Mouse (Mus musculus) MEL (cell line): Measurements from ENCODE around the gene Dnaja1. TPM values are rescaled to one million over a fixed set of nuclear protein-coding genes. Genes with fewer than 3 reads are reported as not detected.
A peak's percentile ranks its signal among the peaks of the same experiment; 100 is the strongest.

Experiments
- DNase-seq: peaks from one replicate; pipeline ENCODE4 v3.0.0; 2011; ENCODE audit warnings: low read depth, low spot score
- H3K27ac ChIP-seq: 2 replicates; pipeline ENCODE4 v1.5.1; 2012; ENCODE audit warnings: low read depth, mild to moderate bottlenecking, control low read depth, low read length, moderate library complexity; ENCODE audit not compliant: control insufficient read depth
- H3K27me3 ChIP-seq, 2 experiments: fragments of 150-350 bp in 1 of 2; sonication (generic) in 1 of 2; 2 replicates each; pipeline ENCODE4 v1.6.1; 2012; ENCODE audit warnings: low read length in 2 of 2, mild to moderate bottlenecking in 2 of 2, improper control_type of control experiment in 1 of 2, moderate library complexity in 1 of 2; ENCODE audit not compliant: insufficient read depth in 2 of 2, control insufficient read depth in 1 of 2
- H3K36me3 ChIP-seq, 2 experiments: 2 replicates each; pipeline ENCODE4 v1.6.1; 2012 to 2014; ENCODE audit warnings: low read length in 2 of 2, improper control_type of control experiment in 1 of 2, inconsistent platforms in 1 of 2, mild to moderate bottlenecking in 1 of 2; ENCODE audit not compliant: insufficient read depth in 2 of 2, control insufficient read depth in 1 of 2
- H3K4me1 ChIP-seq, 2 experiments: fragments of 150-350 bp in 1 of 2; sonication (generic) in 1 of 2; 2 replicates each; pipeline ENCODE4 v1.6.1; 2012; ENCODE audit warnings: low read length in 2 of 2, improper control_type of control experiment in 1 of 2, mild to moderate bottlenecking in 1 of 2; ENCODE audit not compliant: insufficient read depth in 2 of 2, control insufficient read depth in 1 of 2
- H3K4me3 ChIP-seq, 2 experiments: fragments of 150-350 bp in 1 of 2; sonication (generic) in 1 of 2; 2 replicates each; pipeline ENCODE4 v1.5.1; 2012; ENCODE audit warnings: low read depth in 2 of 2, low read length in 2 of 2, mild to moderate bottlenecking in 2 of 2, moderate library complexity in 2 of 2, control low read depth in 1 of 2, improper control_type of control experiment in 1 of 2; ENCODE audit not compliant: control insufficient read depth in 1 of 2, insufficient read depth in 1 of 2
- H3K79me2 ChIP-seq: 2 replicates; pipeline ENCODE4 v1.6.1; 2012; ENCODE audit warnings: mild to moderate bottlenecking, low read length, moderate library complexity; ENCODE audit not compliant: control insufficient read depth, poor library complexity, insufficient read depth
- H3K9ac ChIP-seq: 2 replicates; pipeline ENCODE4 v1.6.1; 2012; ENCODE audit warnings: low read depth, mild to moderate bottlenecking, control low read depth, low read length, moderate library complexity; ENCODE audit not compliant: control insufficient read depth, poor library complexity, severe bottlenecking
- H3K9me3 ChIP-seq: fragments of 150-350 bp; sonication (generic); replicated peaks from 2 replicates; pipeline ENCODE4 v1.6.1; 2012; ENCODE audit warnings: mild to moderate bottlenecking, low read length, improper control_type of control experiment, moderate library complexity; ENCODE audit not compliant: insufficient read depth
- CHD2 ChIP-seq: IDR thresholded peaks from 2 replicates; pipeline ENCODE4 v1.6.1; 2011; ENCODE audit warnings: low read length, improper control_type of control experiment
- CTCF ChIP-seq, 3 experiments: IDR thresholded peaks in 2 of 3; conservative IDR thresholded peaks in 1 of 3; 2 replicates each; pipeline ENCODE4 v1.5.1; 2011 to 2012; ENCODE audit warnings: low read length in 3 of 3, low read depth in 2 of 3, mild to moderate bottlenecking in 2 of 3, improper control_type of control experiment in 1 of 3, inconsistent platforms in 1 of 3, mixed read lengths in 1 of 3, moderate library complexity in 1 of 3; ENCODE audit not compliant: control insufficient read depth in 1 of 3, insufficient read depth in 1 of 3, poor library complexity in 1 of 3, severe bottlenecking in 1 of 3
- ELF1 ChIP-seq: IDR thresholded peaks from 2 replicates; pipeline ENCODE4 v1.6.1; 2014; ENCODE audit warnings: low read depth, mild to moderate bottlenecking, inconsistent platforms, low read length, improper control_type of control experiment, moderate library complexity
- ETS1 ChIP-seq: IDR thresholded peaks from 2 replicates; pipeline ENCODE4 v1.6.1; 2012; ENCODE audit warnings: low read depth, mild to moderate bottlenecking, inconsistent platforms, low read length, improper control_type of control experiment, moderate library complexity
- GATA1 ChIP-seq: IDR thresholded peaks from 2 replicates; pipeline ENCODE4 v1.6.1; 2011; ENCODE audit warnings: low read depth, low read length, improper control_type of control experiment
- HCFC1 ChIP-seq: IDR thresholded peaks from 2 replicates; pipeline ENCODE4 v1.6.1; 2012; ENCODE audit warnings: low read depth, mild to moderate bottlenecking, inconsistent platforms, low read length, improper control_type of control experiment, moderate library complexity
- JUND ChIP-seq: IDR thresholded peaks from 2 replicates; pipeline ENCODE4 v1.6.1; 2011; ENCODE audit warnings: low read depth, mild to moderate bottlenecking, improper control_type of control experiment, low read length
- MAX ChIP-seq: IDR thresholded peaks from 2 replicates; pipeline ENCODE4 v1.6.1; 2011; ENCODE audit warnings: low read length, improper control_type of control experiment
- MYC ChIP-seq: IDR thresholded peaks from 2 replicates; pipeline ENCODE4 v1.6.1; 2011; ENCODE audit warnings: low read depth, mild to moderate bottlenecking, low read length, improper control_type of control experiment, moderate library complexity
- POLR2AphosphoS5 ChIP-seq: IDR thresholded peaks from 2 replicates; pipeline ENCODE4 v1.6.1; 2012; ENCODE audit warnings: low read depth, borderline replicate concordance, mild to moderate bottlenecking, inconsistent platforms, low read length, moderate library complexity, mixed read lengths
- RAD21 ChIP-seq: IDR thresholded peaks from 2 replicates; pipeline ENCODE4 v1.6.1; 2011; ENCODE audit warnings: mild to moderate bottlenecking, low read depth, low read length, improper control_type of control experiment
- TAL1 ChIP-seq: IDR thresholded peaks from 2 replicates; pipeline ENCODE4 v1.6.1; 2012; ENCODE audit warnings: mild to moderate bottlenecking, inconsistent platforms, low read length, moderate library complexity, mixed read lengths
- TBP ChIP-seq: IDR thresholded peaks from 2 replicates; pipeline ENCODE4 v1.8.0; 2011; ENCODE audit warnings: low read depth, low read length, improper control_type of control experiment
- TCF12 ChIP-seq: IDR thresholded peaks from 2 replicates; pipeline ENCODE4 v1.6.1; 2014; ENCODE audit warnings: low read depth, mild to moderate bottlenecking, inconsistent platforms, low read length, improper control_type of control experiment, moderate library complexity
- UBTF ChIP-seq: IDR thresholded peaks from 2 replicates; pipeline ENCODE4 v1.6.1; 2012; ENCODE audit warnings: low read depth, mild to moderate bottlenecking, inconsistent platforms, low read length, improper control_type of control experiment, moderate library complexity, borderline replicate concordance; ENCODE audit not compliant: insufficient read depth
- ZC3H11A ChIP-seq: IDR thresholded peaks from 2 replicates; pipeline ENCODE4 v1.6.1; 2012; ENCODE audit warnings: low read depth, mild to moderate bottlenecking, inconsistent platforms, low read length, improper control_type of control experiment
- ZMIZ1 ChIP-seq: IDR thresholded peaks from 2 replicates; pipeline ENCODE4 v1.6.1; 2012; ENCODE audit warnings: low read depth, mild to moderate bottlenecking, inconsistent platforms, low read length, improper control_type of control experiment, moderate library complexity
- polyA plus RNA-seq, 2 experiments: library from polyadenylated mRNA; stranded (reverse) in 1 of 2; unstranded in 1 of 2; fragments of >175 nt in 1 of 2; fragments of >200 nt in 1 of 2; gene quantifications; 2 replicates each; pipeline versions ENCODE4 v1.2.1 to v1.2.4; 2012; ENCODE audit warnings: low replicate concordance in 2 of 2, low read depth in 1 of 2; ENCODE audit not compliant: insufficient read length in 2 of 2, insufficient read depth in 1 of 2, missing spikeins in 1 of 2
- total RNA-seq: library from RNA; depleted of rRNA; stranded (reverse); fragments of 300-350 nt; gene quantifications from 2 replicates; pipeline ENCODE4 v1.2.3, GENCODE M21; 2012

Dnaja1 gene
- total and polyA plus RNA-seq, 3 experiments, result 108 to 482 (median 355) TPM

DNA sequence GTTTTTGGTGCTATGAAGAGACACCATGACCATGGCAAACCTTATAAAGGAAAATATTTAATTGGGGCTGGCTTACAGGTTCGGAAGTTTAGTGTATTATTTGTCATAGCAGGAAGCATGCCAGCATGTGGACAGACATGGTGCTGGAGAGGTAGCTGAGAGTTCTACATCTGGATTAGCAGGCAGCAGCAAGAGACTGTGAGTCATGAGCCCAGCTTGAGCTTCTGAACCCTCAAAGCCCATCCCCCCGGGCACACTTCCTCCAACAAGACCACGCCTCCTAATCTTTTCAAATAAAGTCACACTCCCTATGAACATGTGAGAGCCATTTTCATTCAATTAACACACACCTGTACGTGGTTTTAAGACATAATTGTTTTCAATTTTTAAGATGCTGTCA lies 54.5 kb downstream of the Dnaja1 start:
- Histone ChIP-seq H3K79me2 (no peaks in the 10 kb centered on the region), H3K4me3 (no peak overlapping the region), H3K27ac (peak overlapping the region; percentile 35; the same call in 1 of the 2 replicates), H3K9me3 (no peaks in the 10 kb centered on the region), H3K36me3 (peaks cover 0 to 30% of the 10 kb centered on the region in 2 experiments; a peak in 2 of 4 replicates), H3K9ac (no peak overlapping the region), H3K4me1 (peaks cover 2 to 40% of the 10 kb centered on the region in 2 experiments), H3K27me3 (no peaks in the 10 kb centered on the region)
- TF ChIP-seq RAD21, result no peak
- no peak for TF ChIP-seq GATA1
- TF ChIP-seq CTCF (IDR thresholded peaks at IDR 0.05 in 2 of 3, conservative IDR thresholded peaks at IDR 0.05 in 1 of 3; ENCODE audit: control insufficient read depth in 1 of 3, insufficient read depth in 1 of 3, low read depth in 2 of 3, low read length in 3 of 3, poor library complexity in 1 of 3, severe bottlenecking in 1 of 3), result no peak
- TF ChIP-seq TBP, result no peak
- TF ChIP-seq MYC, result 0 out of 2 replicates have a peak, but pooled peaks have one; percentile 45
- no peak for TF ChIP-seq HCFC1
- TF ChIP-seq TAL1, result peak; percentile 18; the same call in 1 of the 2 replicates
- no peak for TF ChIP-seq CHD2
- TF ChIP-seq TCF12, result no peak
- TF ChIP-seq UBTF, result no peak
- TF ChIP-seq ELF1, result no peak
- no peak for TF ChIP-seq MAX
- DNase-seq, result peak; percentile 88

DNA sequence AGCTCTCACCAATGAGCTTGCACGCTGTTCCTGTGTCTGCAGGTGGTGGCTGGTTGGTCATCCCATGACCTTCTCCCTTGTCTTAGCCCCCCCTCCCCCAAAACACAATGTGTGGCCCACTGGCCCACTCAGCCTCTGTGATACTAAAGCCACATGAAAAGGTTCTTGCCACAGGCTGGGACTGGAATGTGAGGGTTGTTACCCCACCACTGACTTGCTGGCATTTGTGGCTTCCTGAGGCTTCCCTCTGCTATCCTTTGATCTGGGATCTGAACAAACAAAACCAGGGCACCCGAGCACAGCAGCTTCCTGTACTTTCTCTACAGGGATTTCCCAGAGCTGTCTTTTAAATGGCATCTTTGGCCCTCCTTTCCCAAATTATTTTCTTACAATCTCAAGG lies 55.2 kb downstream of the Dnaja1 start:
- H3K9me3 ChIP-seq, result no peaks in the 10 kb centered on the region
- H3K4me3 ChIP-seq, result no peak overlapping the region; a peak in 1 of 4 replicates
- H3K36me3 ChIP-seq, result peaks cover 0 to 35% of the 10 kb centered on the region in 2 experiments; a peak in 2 of 4 replicates
- H3K27ac ChIP-seq, result 0 out of 2 replicates have a peak overlapping the region, but pooled peaks have one; percentile 3
- no peak overlapping the region for H3K9ac ChIP-seq
- H3K79me2 ChIP-seq, result no peaks in the 10 kb centered on the region
- peaks cover 4 to 42% of the 10 kb centered on the region in 2 experiments for H3K4me1 ChIP-seq
- DNase-seq, result no peak
- no peaks in the 10 kb centered on the region for H3K27me3 ChIP-seq
- TF ChIP-seq TBP, result no peak
- no peak for TF ChIP-seq TCF12
- TF ChIP-seq ZMIZ1, result no peak
- TF ChIP-seq POLR2AphosphoS5, result no peak
- no peak for TF ChIP-seq ETS1
- no peak for TF ChIP-seq JUND
- TF ChIP-seq ZC3H11A, result no peak
- TF ChIP-seq TAL1, result no peak
- no peak for TF ChIP-seq UBTF
